Mouse (Mus musculus) midbrain, embryonic 14.5 days (tissue): ENCODE measurements at regions not wholly inside any gene's neighbourhood (a gene's known extent, or its start where the extent isn't known, plus 50 kb on each side); places are given as distances from the start of the nearest gene placed in this dataset.

Experiments
- ATAC-seq: fragments of 200-750 bp; cut with Nextera tagmentation; 2 replicates; pipeline ENCODE4 v1.8.0; 2017; ENCODE audit warnings: moderate number of reproducible peaks, moderate library complexity; ENCODE audit not compliant: low FRiP score, low TSS enrichment
- DNase-seq: peaks from one replicate; pipeline ENCODE4 v3.0.0-alpha.2; 2015
- H3K27ac ChIP-seq: fragments of 300-500 bp; sonication (generic); replicated peaks from 2 replicates; pipeline ENCODE4 v1.5.1; 2014; ENCODE audit warnings: mild to moderate bottlenecking, low read depth, low read length, moderate library complexity
- H3K27me3 ChIP-seq: fragments of 300-500 bp; sonication (generic); 2 replicates; pipeline ENCODE4 v1.6.1; 2014; ENCODE audit warnings: low read length, control low read depth, mixed read lengths; ENCODE audit not compliant: control insufficient read depth, insufficient read depth
- H3K36me3 ChIP-seq: fragments of 300-500 bp; sonication (generic); 2 replicates; pipeline ENCODE4 v1.6.1; 2014; ENCODE audit warnings: low read length, control low read depth; ENCODE audit not compliant: control insufficient read depth, insufficient read depth
- H3K4me1 ChIP-seq: fragments of 300-500 bp; sonication (generic); 2 replicates; pipeline ENCODE4 v1.6.1; 2014; ENCODE audit warnings: mild to moderate bottlenecking, antibody characterized with exemption, low read length, control low read depth; ENCODE audit not compliant: control insufficient read depth, insufficient read depth
- H3K4me2 ChIP-seq: fragments of 300-500 bp; sonication (generic); 2 replicates; pipeline ENCODE4 v1.6.1; 2014; ENCODE audit warnings: mild to moderate bottlenecking, low read length, moderate library complexity
- H3K4me3 ChIP-seq: fragments of 300-500 bp; sonication (generic); replicated peaks from 2 replicates; pipeline ENCODE4 v1.5.1; 2014; ENCODE audit warnings: low read depth, low read length
- H3K9ac ChIP-seq: fragments of 300-500 bp; sonication (generic); replicated peaks from 2 replicates; pipeline ENCODE4 v1.6.1; 2014; ENCODE audit warnings: mild to moderate bottlenecking, low read length, moderate library complexity
- H3K9me3 ChIP-seq: fragments of 300-500 bp; sonication (generic); 2 replicates; pipeline ENCODE4 v1.6.1; 2016; ENCODE audit warnings: low read length, control low read depth, mixed read lengths; ENCODE audit not compliant: control insufficient read depth
- WGBS: fragments of 180-500 bp; shearing (Covaris S2); extraction: QIAGEN DNeasy Blood & Tissue Kit; methylation state at CpG from one replicate; pipeline ENCODE4 v1.1.7; 2014; 5-methylcytosine and 5-hydroxymethylcytosine counted together

- Histone ChIP-seq H3K27ac (no peak overlapping the region), H3K4me1 (0 out of 2 replicates have a peak, but pooled peaks cover 3% of the 10 kb centered on the region), H3K9me3 (no peaks in the 10 kb centered on the region), H3K27me3 (no peaks in the 10 kb centered on the region), H3K4me2 (no peak overlapping the region), H3K4me3 (no peak overlapping the region), H3K36me3 (no peaks in the 10 kb centered on the region), H3K9ac (no peak overlapping the region)
- ATAC-seq (no peak), DNase-seq (no peak)
- 56% methylated on average over 7 of the region's 7 CpGs for WGBS
Observed at GRCm38 (mm10) chr9:91131415-91132255, 230.6 kb upstream of the Zic4 start.

DNA sequence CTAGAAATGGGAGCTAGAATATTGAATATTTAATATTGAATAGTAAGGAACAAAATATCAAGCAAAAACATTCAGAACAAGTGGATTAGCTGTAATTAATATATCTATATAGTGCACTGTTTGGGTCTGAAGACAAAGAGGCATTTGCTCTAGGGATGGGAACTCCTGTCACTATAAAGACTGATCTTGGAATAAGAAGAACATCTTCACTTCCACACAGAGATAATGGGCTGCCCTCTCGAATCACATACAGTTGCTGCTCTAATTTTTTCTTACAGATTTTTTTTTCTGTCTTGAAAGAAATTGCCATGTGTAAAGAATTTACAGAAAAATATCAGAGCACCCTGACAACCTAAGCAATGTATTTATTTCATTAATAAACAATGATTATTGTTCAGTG, 229.7 kb upstream of the Zic4 start:
- no peak for DNase-seq
- H3K27me3 ChIP-seq, result no peaks in the 10 kb centered on the region
- H3K9me3 ChIP-seq, result no peaks in the 10 kb centered on the region
- no peak overlapping the region for H3K4me2 ChIP-seq
- H3K27ac ChIP-seq, result no peak overlapping the region
- no peak for ATAC-seq
- no peaks in the 10 kb centered on the region for H3K36me3 ChIP-seq
- 76% methylated on average over 1 of the region's 1 CpGs for WGBS
- no peak overlapping the region for H3K4me3 ChIP-seq
- no peaks in the 10 kb centered on the region for H3K4me1 ChIP-seq
- H3K9ac ChIP-seq, result no peak overlapping the region

- H3K4me1 ChIP-seq, result no peaks in the 10 kb centered on the region
- no peaks in the 10 kb centered on the region for H3K27me3 ChIP-seq
- WGBS, result 89% methylated on average over 3 of the region's 3 CpGs
- H3K9ac ChIP-seq, result no peak overlapping the region
- DNase-seq (no peak), ATAC-seq (no peak)
- H3K4me2 ChIP-seq, result no peak overlapping the region
- H3K27ac ChIP-seq, result no peak overlapping the region
- no peak overlapping the region for H3K4me3 ChIP-seq
- no peaks in the 10 kb centered on the region for H3K9me3 ChIP-seq
- no peaks in the 10 kb centered on the region for H3K36me3 ChIP-seq
Observed at GRCm38 (mm10) chr9:91133256-91133920, 228.8 kb upstream of the Zic4 start.

DNA sequence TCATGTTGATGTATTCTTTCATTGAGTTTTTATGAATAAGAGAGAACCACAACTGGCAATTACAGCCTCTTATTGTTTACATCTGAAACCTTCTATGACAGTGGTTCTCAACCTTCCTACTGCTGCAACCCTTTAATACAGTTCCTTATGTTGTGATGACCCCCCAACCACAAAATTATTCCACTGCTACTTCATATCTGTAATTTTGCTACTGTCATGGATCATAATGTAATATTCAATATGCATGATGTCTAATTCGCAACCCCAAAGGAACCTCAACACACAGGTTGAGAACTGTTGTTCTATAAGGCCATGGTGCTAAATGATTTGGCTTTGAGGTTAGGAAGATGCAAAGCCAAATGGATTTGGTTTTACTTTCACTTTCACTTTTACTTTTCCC, 227.9 kb upstream of the Zic4 start:
- no peaks in the 10 kb centered on the region for H3K36me3 ChIP-seq
- 94% methylated on average over 1 of the region's 1 CpGs for WGBS
- no peaks in the 10 kb centered on the region for H3K27me3 ChIP-seq
- no peak for DNase-seq
- no peaks in the 10 kb centered on the region for H3K9me3 ChIP-seq
- no peak overlapping the region for H3K4me2 ChIP-seq
- ATAC-seq, result no peak
- no peak overlapping the region for H3K9ac ChIP-seq
- no peak overlapping the region for H3K27ac ChIP-seq
- H3K4me1 ChIP-seq, result no peaks in the 10 kb centered on the region
- H3K4me3 ChIP-seq, result no peak overlapping the region

DNA sequence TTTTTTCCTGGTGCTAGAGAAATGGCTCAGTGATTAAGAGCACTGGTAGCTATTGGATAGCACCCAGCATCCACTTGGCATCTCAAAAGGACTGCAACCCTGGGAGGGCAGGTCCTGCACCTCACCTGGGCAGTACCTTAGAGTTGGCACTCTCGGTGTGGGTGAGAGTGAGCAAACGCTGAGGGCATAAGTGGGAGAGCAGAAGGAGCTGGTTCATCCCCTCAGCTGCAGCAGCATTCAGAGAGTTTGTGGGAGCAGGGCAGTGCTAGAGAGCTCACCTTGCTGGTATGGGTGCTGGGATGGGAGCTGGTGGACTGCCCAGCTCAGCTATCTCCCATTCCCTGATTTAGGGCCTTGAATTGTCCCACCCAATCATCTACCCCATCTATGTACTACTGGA, 227.1 kb upstream of the Zic4 start:
- Histone ChIP-seq H3K36me3 (no peaks in the 10 kb centered on the region), H3K9me3 (no peaks in the 10 kb centered on the region), H3K4me3 (no peak overlapping the region), H3K27me3 (no peaks in the 10 kb centered on the region), H3K9ac (no peak overlapping the region), H3K4me1 (no peaks in the 10 kb centered on the region), H3K4me2 (no peak overlapping the region), H3K27ac (no peak overlapping the region)
- WGBS, result 80% methylated on average over 2 of the region's 2 CpGs
- DNase-seq (no peak), ATAC-seq (no peak)

- DNase-seq, result no peak
Observed at GRCm38 (mm10) chr9:91140651-91141050, 221.6 kb upstream of the Zic4 start.

DNA sequence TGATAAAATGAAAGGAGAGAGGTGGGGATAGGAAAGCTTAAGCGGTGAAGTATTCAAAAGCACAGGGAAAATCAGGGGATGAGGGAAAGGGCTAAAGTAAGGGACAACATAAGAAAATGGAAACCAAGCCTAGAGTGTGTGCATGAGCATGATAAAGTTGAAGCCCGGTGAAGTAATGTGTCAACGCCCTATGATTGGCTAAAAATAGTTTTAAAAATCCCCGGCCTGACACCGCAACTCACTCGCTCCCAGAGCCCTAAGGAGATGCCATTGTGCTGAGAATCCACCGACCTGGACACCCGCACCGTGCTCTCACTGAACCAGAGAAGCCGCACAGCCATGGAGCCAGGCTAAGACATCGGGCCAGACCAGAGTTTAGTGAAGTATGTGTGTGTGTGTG, 210.3 kb upstream of the Zic4 start:
- H3K9ac ChIP-seq, result no peak overlapping the region
- 94% methylated on average over 11 of the region's 11 CpGs for WGBS
- no peak for ATAC-seq

More at GRCm38 (mm10) chr9:91140651-91141050, 221.6 kb upstream of the Zic4 start:
- Histone ChIP-seq H3K4me1 (no peaks in the 10 kb centered on the region), H3K27ac (no peak overlapping the region), H3K4me2 (no peak overlapping the region), H3K9me3 (no peaks in the 10 kb centered on the region), H3K4me3 (no peak overlapping the region), H3K9ac (no peak overlapping the region), H3K36me3 (no peaks in the 10 kb centered on the region), H3K27me3 (no peaks in the 10 kb centered on the region)
- 36% methylated on average over 1 of the region's 1 CpGs for WGBS
- ATAC-seq, result no peak

GRCm38 (mm10) chr9:91159311-91159710, 202.9 kb upstream of the Zic4 start:
- no peak overlapping the region for H3K9ac ChIP-seq
- no peaks in the 10 kb centered on the region for H3K9me3 ChIP-seq
- H3K4me1 ChIP-seq, result no peaks in the 10 kb centered on the region
- DNase-seq, result no peak
- no peak overlapping the region for H3K27ac ChIP-seq
- ATAC-seq, result no peak
- no peak overlapping the region for H3K4me3 ChIP-seq
- no peaks in the 10 kb centered on the region for H3K36me3 ChIP-seq
- no peak overlapping the region for H3K4me2 ChIP-seq
- H3K27me3 ChIP-seq, result no peaks in the 10 kb centered on the region
- 86% methylated on average over 2 of the region's 2 CpGs for WGBS

More for the DNA sequence above, 210.3 kb upstream of the Zic4 start:
- Histone ChIP-seq H3K9me3 (no peaks in the 10 kb centered on the region), H3K4me2 (no peak overlapping the region), H3K36me3 (no peaks in the 10 kb centered on the region), H3K4me1 (no peaks in the 10 kb centered on the region), H3K4me3 (no peak overlapping the region), H3K27ac (no peak overlapping the region), H3K27me3 (no peaks in the 10 kb centered on the region)
- no peak for DNase-seq

- Histone ChIP-seq H3K27me3 (no peaks in the 10 kb centered on the region), H3K4me1 (no peaks in the 10 kb centered on the region), H3K9me3 (no peaks in the 10 kb centered on the region), H3K27ac (no peak overlapping the region), H3K9ac (no peak overlapping the region), H3K36me3 (no peaks in the 10 kb centered on the region), H3K4me2 (no peak overlapping the region), H3K4me3 (no peak overlapping the region)
- ATAC-seq, result no peak
- DNase-seq, result no peak
Observed at GRCm38 (mm10) chr9:91167871-91168270, 194.3 kb upstream of the Zic4 start.
